Mouse (Mus musculus): ENCODE results near the gene Uchl1. TPM values are rescaled to one million over a fixed set of nuclear protein-coding genes. Genes with fewer than 3 reads are reported as not detected.

Gene Uchl1
- polyA plus RNA-seq, 1 experiment from 2014 or later: 136 TPM

DNA sequence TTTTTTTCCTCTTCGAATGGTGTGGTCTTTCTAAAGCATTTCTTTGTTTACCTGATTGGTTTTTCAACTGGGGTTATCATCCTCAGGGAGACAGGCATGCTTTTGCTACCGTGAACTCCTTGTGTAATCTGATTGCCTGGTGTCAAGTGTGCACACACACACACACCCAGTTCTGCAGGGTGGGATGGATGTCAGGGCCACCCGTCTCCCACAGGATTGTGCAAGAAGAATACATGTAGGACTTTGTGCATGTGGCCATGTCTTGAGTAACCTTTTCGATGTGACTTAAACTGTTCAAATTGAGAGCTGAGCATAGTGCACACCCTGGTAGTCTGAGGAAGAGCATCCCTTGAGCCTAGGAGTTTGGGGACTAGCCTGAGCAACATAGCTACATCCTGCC lies 17.3 kb downstream of the Uchl1 start:
- H3K36me3 ChIP-seq (ENCODE audit: control insufficient read depth, insufficient read depth, low read length): no peaks in the 10 kb centered on the region
- no peaks in the 10 kb centered on the region for H3K9me3 ChIP-seq (replicated peaks; ENCODE audit: control insufficient read depth, low read length)
- no peak overlapping the region for H3K4me3 ChIP-seq (ENCODE audit: low read depth, low read length)
- no peak overlapping the region for H3K4me2 ChIP-seq
- no peak for ATAC-seq (replicated peaks; ENCODE audit: insufficient number of reproducible peaks, low FRiP score, low TSS enrichment)
- H3K4me1 ChIP-seq (ENCODE audit: control insufficient read depth, insufficient read depth, low read length): no peaks in the 10 kb centered on the region
- peaks cover 3% of the 10 kb centered on the region; the same call in 1 of the 2 replicates for H3K27me3 ChIP-seq (ENCODE audit: control insufficient read depth, insufficient read depth, low read length)
- 71% methylated on average over 4 of the region's 4 CpGs for WGBS (ENCODE audit: insufficient replicate concordance)
- H3K27ac ChIP-seq (ENCODE audit: low read depth, low read length): no peak overlapping the region
- H3K9ac ChIP-seq (ENCODE audit: low read depth, low read length): no peak overlapping the region

DNA sequence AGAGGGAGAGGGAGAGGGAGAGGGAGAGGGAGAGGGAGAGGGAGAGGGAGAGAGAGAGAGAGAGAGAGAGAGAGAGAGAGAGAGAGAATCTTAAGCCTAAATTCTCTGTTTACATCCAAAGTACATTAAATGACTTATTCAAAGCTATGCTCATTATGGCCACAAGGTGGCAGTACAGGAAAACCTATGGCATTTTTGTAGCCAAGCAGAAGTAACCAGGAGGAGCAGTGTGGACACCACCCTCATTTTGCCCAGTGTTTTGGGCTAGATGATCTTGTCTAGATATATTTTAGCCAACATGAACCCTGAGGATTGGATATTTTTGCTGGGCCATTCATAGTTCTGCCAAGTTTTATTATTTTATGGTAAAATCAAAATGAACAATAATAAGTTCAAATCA lies 21.2 kb downstream of the Uchl1 start:
- Histone ChIP-seq H3K4me1 (ENCODE audit: control insufficient read depth, insufficient read depth, low read length) (peaks cover 3% of the 10 kb centered on the region; the same call in 1 of the 2 replicates), H3K9me3 (replicated peaks; ENCODE audit: control insufficient read depth, low read length) (no peaks in the 10 kb centered on the region), H3K36me3 (ENCODE audit: control insufficient read depth, insufficient read depth, low read length) (no peaks in the 10 kb centered on the region), H3K4me2 (no peak overlapping the region), H3K9ac (ENCODE audit: low read depth, low read length) (no peak overlapping the region), H3K4me3 (ENCODE audit: low read depth, low read length) (no peak overlapping the region), H3K27ac (ENCODE audit: low read depth, low read length) (no peak overlapping the region), H3K27me3 (ENCODE audit: control insufficient read depth, insufficient read depth, low read length) (peaks cover 16% of the 10 kb centered on the region)
- no peak for ATAC-seq (replicated peaks; ENCODE audit: insufficient number of reproducible peaks, low FRiP score, low TSS enrichment)

DNA sequence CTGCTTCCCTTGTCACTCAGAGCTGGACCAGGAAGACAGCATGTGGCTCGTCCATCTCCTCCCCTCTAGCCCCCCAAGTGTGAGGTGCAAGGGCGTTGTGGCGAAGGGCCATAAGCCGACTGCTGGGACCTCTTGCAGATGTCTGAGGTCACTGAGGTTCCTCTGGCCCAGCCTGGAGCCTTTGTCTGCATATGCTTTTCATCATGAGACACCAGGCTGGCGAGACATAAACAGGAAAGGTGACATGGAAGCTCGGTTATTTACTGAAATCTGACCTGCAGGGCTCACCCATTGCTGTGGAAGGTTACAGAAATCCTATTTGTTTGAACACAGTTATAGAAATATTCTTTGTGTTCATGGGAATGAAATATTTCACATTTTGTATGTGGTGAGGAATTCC lies 24.0 kb downstream of the Uchl1 start:
- no peak for ATAC-seq (replicated peaks; ENCODE audit: insufficient number of reproducible peaks, low FRiP score, low TSS enrichment)

DNA sequence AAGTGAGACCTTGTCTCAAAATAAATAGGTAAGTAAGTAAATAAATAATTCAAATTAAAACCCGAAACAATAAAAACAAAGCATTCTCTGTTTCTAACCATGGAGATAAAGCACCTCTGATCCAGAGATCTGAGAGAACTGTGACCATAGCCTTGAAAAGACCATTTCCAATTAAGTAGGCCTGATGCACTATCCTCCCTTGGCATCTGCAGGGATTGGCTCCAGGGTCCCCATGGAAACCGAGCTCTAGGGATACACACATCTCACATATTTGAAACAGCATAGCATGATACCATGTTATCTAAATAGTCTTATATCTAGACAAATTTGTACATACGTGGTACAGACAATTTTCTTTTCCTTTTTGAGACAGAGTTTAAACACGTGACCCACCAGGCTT lies 26.1 kb downstream of the Uchl1 start:
- H3K9ac ChIP-seq (ENCODE audit: low read depth, low read length): no peak overlapping the region
- no peak overlapping the region for H3K27ac ChIP-seq (ENCODE audit: low read depth, low read length)
- 76% methylated on average over 4 of the region's 4 CpGs for WGBS (ENCODE audit: insufficient replicate concordance)
- peaks cover 37% of the 10 kb centered on the region for H3K27me3 ChIP-seq (ENCODE audit: control insufficient read depth, insufficient read depth, low read length)
- no peak overlapping the region for H3K4me3 ChIP-seq (ENCODE audit: low read depth, low read length)
- ATAC-seq (replicated peaks; ENCODE audit: insufficient number of reproducible peaks, low FRiP score, low TSS enrichment): no peak
- H3K4me2 ChIP-seq: no peak overlapping the region
- H3K36me3 ChIP-seq (ENCODE audit: control insufficient read depth, insufficient read depth, low read length): no peaks in the 10 kb centered on the region
- H3K9me3 ChIP-seq (replicated peaks; ENCODE audit: control insufficient read depth, low read length): no peaks in the 10 kb centered on the region
- H3K4me1 ChIP-seq (ENCODE audit: control insufficient read depth, insufficient read depth, low read length): peaks cover 9% of the 10 kb centered on the region; the same call in 1 of the 2 replicates

More for the DNA sequence above, 24.0 kb downstream of the Uchl1 start:
- Histone ChIP-seq H3K4me1 (ENCODE audit: control insufficient read depth, insufficient read depth, low read length) (peaks cover 9% of the 10 kb centered on the region; the same call in 1 of the 2 replicates), H3K9me3 (replicated peaks; ENCODE audit: control insufficient read depth, low read length) (no peaks in the 10 kb centered on the region), H3K4me2 (no peak overlapping the region), H3K9ac (ENCODE audit: low read depth, low read length) (no peak overlapping the region), H3K4me3 (ENCODE audit: low read depth, low read length) (no peak overlapping the region), H3K36me3 (ENCODE audit: control insufficient read depth, insufficient read depth, low read length) (no peaks in the 10 kb centered on the region), H3K27ac (ENCODE audit: low read depth, low read length) (no peak overlapping the region), H3K27me3 (ENCODE audit: control insufficient read depth, insufficient read depth, low read length) (peaks cover 26% of the 10 kb centered on the region)
- WGBS (ENCODE audit: insufficient replicate concordance): 37% methylated on average over 6 of the region's 6 CpGs

DNA sequence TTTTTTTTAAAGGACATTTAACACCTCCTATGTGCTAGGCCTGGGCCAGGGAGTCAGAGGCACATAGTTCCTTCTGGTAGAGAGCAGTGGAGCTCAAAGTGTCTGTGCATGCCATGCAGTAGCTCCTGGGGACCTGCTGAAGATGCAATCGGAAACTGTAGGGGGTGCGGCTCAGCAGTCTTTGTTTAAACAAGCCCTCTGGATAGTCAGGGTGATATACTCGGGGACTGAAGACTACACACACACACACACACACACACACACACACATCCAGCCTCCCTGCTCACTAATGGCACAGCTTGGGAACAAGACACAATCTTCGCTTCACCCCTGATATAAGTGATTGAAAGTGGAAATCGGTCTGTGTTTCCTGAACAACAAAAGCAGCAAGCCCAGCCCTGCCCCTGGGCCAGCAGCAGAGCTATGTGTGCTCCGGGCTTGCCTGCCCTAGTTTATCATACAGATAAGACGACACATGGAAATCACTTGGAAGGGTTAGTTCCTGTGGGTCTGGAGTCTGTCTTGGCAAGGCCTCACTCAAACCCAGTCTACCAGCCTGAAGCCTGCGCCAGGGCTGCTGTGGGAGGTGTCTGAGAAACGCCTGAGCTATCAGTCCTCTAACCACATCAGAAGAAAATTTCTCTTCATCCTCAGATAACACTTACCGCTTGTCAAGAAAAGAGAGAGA lies 27.6 kb downstream of the Uchl1 start:
- Histone ChIP-seq H3K9me3 (replicated peaks; ENCODE audit: control insufficient read depth, low read length) (no peaks in the 10 kb centered on the region), H3K36me3 (ENCODE audit: control insufficient read depth, insufficient read depth, low read length) (no peaks in the 10 kb centered on the region), H3K4me2 (peak overlapping the region; percentile 28; the same call in 1 of the 2 replicates), H3K4me3 (ENCODE audit: low read depth, low read length) (no peak overlapping the region), H3K27me3 (ENCODE audit: control insufficient read depth, insufficient read depth, low read length) (peaks cover 46% of the 10 kb centered on the region), H3K9ac (ENCODE audit: low read depth, low read length) (no peak overlapping the region), H3K27ac (ENCODE audit: low read depth, low read length) (peak overlapping the region; percentile 41; the same call in 1 of the 2 replicates), H3K4me1 (ENCODE audit: control insufficient read depth, insufficient read depth, low read length) (peaks cover 9% of the 10 kb centered on the region; the same call in 1 of the 2 replicates)
- peak; percentile 80 for ATAC-seq (replicated peaks; ENCODE audit: insufficient number of reproducible peaks, low FRiP score, low TSS enrichment)
- WGBS (ENCODE audit: insufficient replicate concordance): 4% methylated on average over 10 of the region's 10 CpGs

DNA sequence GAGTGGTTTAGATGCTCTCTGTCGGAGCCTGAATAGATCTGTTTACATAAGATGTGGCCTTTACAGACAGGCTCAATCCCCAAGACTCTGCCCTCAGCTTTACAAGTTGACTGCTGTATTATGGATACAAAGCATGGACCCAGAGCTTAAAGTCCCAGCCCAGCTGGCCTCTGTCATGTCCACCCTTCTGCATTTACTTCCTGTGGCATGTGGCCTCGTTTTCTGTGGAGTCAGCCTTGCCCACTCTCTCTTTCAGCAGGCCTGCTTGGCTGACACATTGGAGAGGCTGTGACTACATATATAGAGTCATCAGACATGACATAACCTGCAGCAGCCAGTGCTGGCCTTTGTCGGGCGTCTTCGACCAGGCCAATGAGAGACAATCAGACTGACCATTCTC lies 32.0 kb downstream of the Uchl1 start:
- Histone ChIP-seq H3K27ac (ENCODE audit: low read depth, low read length) (no peak overlapping the region), H3K4me3 (ENCODE audit: low read depth, low read length) (no peak overlapping the region), H3K9me3 (replicated peaks; ENCODE audit: control insufficient read depth, low read length) (no peaks in the 10 kb centered on the region), H3K27me3 (ENCODE audit: control insufficient read depth, insufficient read depth, low read length) (peaks cover 62% of the 10 kb centered on the region), H3K9ac (ENCODE audit: low read depth, low read length) (no peak overlapping the region), H3K36me3 (ENCODE audit: control insufficient read depth, insufficient read depth, low read length) (no peaks in the 10 kb centered on the region), H3K4me2 (no peak overlapping the region), H3K4me1 (ENCODE audit: control insufficient read depth, insufficient read depth, low read length) (peaks cover 5% of the 10 kb centered on the region; the same call in 1 of the 2 replicates)
- no peak for ATAC-seq (replicated peaks; ENCODE audit: insufficient number of reproducible peaks, low FRiP score, low TSS enrichment)
- WGBS (ENCODE audit: insufficient replicate concordance): 65% methylated on average over 5 of the region's 5 CpGs

DNA sequence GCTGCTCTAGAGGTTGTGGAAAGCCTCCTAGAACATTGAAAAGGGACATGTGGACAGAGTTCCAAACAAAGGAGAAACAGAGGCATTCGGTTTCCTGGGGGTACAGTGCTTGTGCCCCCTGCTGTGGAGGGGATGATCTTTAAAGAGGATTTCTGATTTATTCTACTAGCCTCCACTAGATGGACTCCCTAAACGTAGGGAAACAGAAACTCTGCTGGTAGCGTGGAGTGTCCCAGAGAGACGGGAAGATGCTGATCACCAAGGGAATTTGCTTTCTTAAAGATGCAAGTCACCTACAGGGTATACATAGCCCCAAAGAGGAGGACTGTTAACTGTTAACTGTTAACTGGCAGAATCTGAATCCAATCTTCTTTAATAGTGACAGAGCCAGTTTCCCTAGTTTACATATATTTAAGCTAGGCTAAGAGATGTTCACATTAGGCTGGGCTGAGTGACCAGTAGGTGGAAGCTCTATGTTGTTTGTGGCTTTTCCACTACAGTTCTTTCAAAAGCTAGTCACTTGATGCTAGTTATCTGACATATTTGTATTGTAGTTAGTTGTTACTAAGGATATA lies 34.6 kb downstream of the Uchl1 start:
- peaks cover 64% of the 10 kb centered on the region for H3K27me3 ChIP-seq (ENCODE audit: control insufficient read depth, insufficient read depth, low read length)
- 16% methylated on average over 4 of the region's 4 CpGs for WGBS (ENCODE audit: insufficient replicate concordance)
- H3K9me3 ChIP-seq (replicated peaks; ENCODE audit: control insufficient read depth, low read length): no peaks in the 10 kb centered on the region
- H3K4me3 ChIP-seq (ENCODE audit: low read depth, low read length): no peak overlapping the region
- H3K27ac ChIP-seq (ENCODE audit: low read depth, low read length): no peak overlapping the region
- peaks cover 6% of the 10 kb centered on the region; the same call in 1 of the 2 replicates for H3K4me1 ChIP-seq (ENCODE audit: control insufficient read depth, insufficient read depth, low read length)
- ATAC-seq (replicated peaks; ENCODE audit: insufficient number of reproducible peaks, low FRiP score, low TSS enrichment): 0 out of 2 replicates have a peak, but pooled peaks have one; percentile 2
- H3K9ac ChIP-seq (ENCODE audit: low read depth, low read length): no peak overlapping the region
- no peak overlapping the region for H3K4me2 ChIP-seq
- no peaks in the 10 kb centered on the region for H3K36me3 ChIP-seq (ENCODE audit: control insufficient read depth, insufficient read depth, low read length)

DNA sequence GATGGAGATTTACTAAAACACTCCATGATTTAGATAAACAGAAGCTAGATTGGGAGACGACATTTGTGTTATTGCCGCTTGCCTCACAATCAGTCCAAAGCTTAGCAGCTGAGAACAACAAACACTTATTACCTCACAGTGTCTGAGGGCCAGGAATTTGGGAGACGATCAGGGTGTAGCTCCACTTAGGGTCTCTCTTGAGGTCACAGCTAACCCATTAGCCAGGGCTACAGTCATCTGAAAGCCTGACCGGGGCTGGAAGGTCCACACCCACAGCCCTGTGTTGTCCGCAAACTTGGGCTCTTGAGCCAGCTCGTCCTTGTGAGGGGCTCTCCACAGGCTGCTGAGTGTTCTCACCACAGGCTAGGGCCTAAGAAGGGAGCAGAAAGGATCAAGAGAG lies 36.9 kb downstream of the Uchl1 start:
- no peak overlapping the region for H3K4me2 ChIP-seq
- H3K9me3 ChIP-seq (replicated peaks; ENCODE audit: control insufficient read depth, low read length): no peaks in the 10 kb centered on the region
- no peak for ATAC-seq (replicated peaks; ENCODE audit: insufficient number of reproducible peaks, low FRiP score, low TSS enrichment)
- H3K27me3 ChIP-seq (ENCODE audit: control insufficient read depth, insufficient read depth, low read length): peaks cover 59% of the 10 kb centered on the region
- no peak overlapping the region for H3K9ac ChIP-seq (ENCODE audit: low read depth, low read length)
- no peak overlapping the region for H3K27ac ChIP-seq (ENCODE audit: low read depth, low read length)
- peaks cover 9% of the 10 kb centered on the region; the same call in 1 of the 2 replicates for H3K4me1 ChIP-seq (ENCODE audit: control insufficient read depth, insufficient read depth, low read length)
- 49% methylated on average over 6 of the region's 6 CpGs for WGBS (ENCODE audit: insufficient replicate concordance)
- H3K4me3 ChIP-seq (ENCODE audit: low read depth, low read length): no peak overlapping the region
- H3K36me3 ChIP-seq (ENCODE audit: control insufficient read depth, insufficient read depth, low read length): no peaks in the 10 kb centered on the region

Data from heart, embryonic 11.5 days (tissue).